Comparison of ENCODE assay signal across 17 mouse cellular contexts in the genomic region with DNA sequence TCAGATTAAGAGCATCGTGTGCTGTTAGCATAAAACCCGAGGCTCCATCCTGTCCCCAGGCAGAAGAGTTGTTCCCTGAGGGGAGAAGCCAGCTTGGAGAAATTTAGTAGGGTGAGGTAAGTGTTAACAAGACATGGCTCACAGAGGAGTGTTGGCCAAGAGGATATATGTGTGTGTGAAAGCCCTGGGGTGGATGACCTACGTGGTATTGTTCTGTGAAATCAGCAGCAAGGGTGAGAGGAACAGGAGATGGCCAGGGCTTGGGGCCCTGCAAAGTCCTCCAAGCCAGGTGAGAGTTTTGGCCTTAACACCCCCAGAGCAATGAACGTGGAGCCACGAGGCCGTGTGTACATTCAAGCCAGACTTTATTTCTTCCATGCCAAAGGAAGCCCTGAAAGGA. TPM values are rescaled to one million over a fixed set of nuclear protein-coding genes. Genes with fewer than 3 reads are reported as not detected.
DNase-seq lines count a peak whose midpoint lies in the region; ATAC-seq and TF ChIP-seq lines count a peak whose summit lies in the region.
"Had no signal": no experiment of that assay in that cellular context is flagged by ENCODE, and none has a peak within 500 bp of the region (broad histone marks: within the 10 kb centered on the region; RNA-seq: fewer than 3 reads in every experiment).

No protein-coding gene starts in this region.

- H3K4me2 ChIP-seq in forebrain, postnatal 0 days (ENCODE audit: low read depth) = no peak overlapping the region
- H3K4me2 ChIP-seq in intestine, embryonic 16.5 days (ENCODE audit: low read depth, low read length) = no peak overlapping the region
- no peak overlapping the region for H3K4me2 ChIP-seq in intestine, embryonic 15.5 days (replicated peaks)
- no peak overlapping the region for H3K4me2 ChIP-seq in embryonic facial prominence, embryonic 11.5 days (ENCODE audit: low read depth, low read length)
- H3K4me2 ChIP-seq in hindbrain, postnatal 0 days (ENCODE audit: low read depth, low read length) = no peak overlapping the region

- no peaks in the 10 kb centered on the region for H3K27me3 ChIP-seq in forebrain, embryonic 10.5 days (ENCODE audit: poor library complexity, severe bottlenecking)
- H3K27me3 ChIP-seq in forebrain, postnatal 0 days (ENCODE audit: insufficient read depth, low read length) = no peaks in the 10 kb centered on the region
- no peaks in the 10 kb centered on the region for H3K27me3 ChIP-seq in intestine, embryonic 16.5 days (replicated peaks; ENCODE audit: control insufficient read depth, insufficient read depth, low read length)
- no peaks in the 10 kb centered on the region for H3K27me3 ChIP-seq in intestine, embryonic 15.5 days (replicated peaks)
- H3K27me3 ChIP-seq in embryonic facial prominence, embryonic 11.5 days (ENCODE audit: control insufficient read depth, insufficient read depth, low read length) = no peaks in the 10 kb centered on the region
- no peaks in the 10 kb centered on the region for H3K27me3 ChIP-seq in hindbrain, postnatal 0 days (ENCODE audit: insufficient read depth, low read length)

- no peak overlapping the region for H3K4me3 ChIP-seq in forebrain, embryonic 10.5 days
- H3K4me3 ChIP-seq in forebrain, postnatal 0 days (ENCODE audit: low read depth, low read length) = no peak overlapping the region
- no peak overlapping the region for H3K4me3 ChIP-seq in intestine, embryonic 16.5 days (ENCODE audit: low read length)
- no peak overlapping the region for H3K4me3 ChIP-seq in intestine, embryonic 15.5 days (replicated peaks)
- no peak overlapping the region for H3K4me3 ChIP-seq in embryonic facial prominence, embryonic 11.5 days (ENCODE audit: low read depth, low read length)
- no peak overlapping the region for H3K4me3 ChIP-seq in hindbrain, postnatal 0 days (ENCODE audit: low read length)
- H3K4me3 ChIP-seq: heart, adult 2 months; myocyte had no signal

- no peaks in the 10 kb centered on the region for H3K9me3 ChIP-seq in forebrain, embryonic 10.5 days
- no peaks in the 10 kb centered on the region for H3K9me3 ChIP-seq in forebrain, postnatal 0 days (ENCODE audit: low read length)
- H3K9me3 ChIP-seq in intestine, embryonic 16.5 days (ENCODE audit: control insufficient read depth, low read length) = no peaks in the 10 kb centered on the region
- no peaks in the 10 kb centered on the region for H3K9me3 ChIP-seq in intestine, embryonic 15.5 days
- no peaks in the 10 kb centered on the region for H3K9me3 ChIP-seq in embryonic facial prominence, embryonic 11.5 days (replicated peaks; ENCODE audit: control insufficient read depth, low read length)
- H3K9me3 ChIP-seq in hindbrain, postnatal 0 days (ENCODE audit: low read length) = no peaks in the 10 kb centered on the region

- peaks cover 59% of the 10 kb centered on the region for H3K4me1 ChIP-seq in forebrain, embryonic 10.5 days
- H3K4me1 ChIP-seq in forebrain, postnatal 0 days (ENCODE audit: insufficient read depth) = no peaks in the 10 kb centered on the region
- H3K4me1 ChIP-seq in intestine, embryonic 16.5 days (ENCODE audit: control insufficient read depth, insufficient read depth, low read length) = peaks cover 30% of the 10 kb centered on the region
- peaks cover 22% of the 10 kb centered on the region for H3K4me1 ChIP-seq in intestine, embryonic 15.5 days (replicated peaks)
- peaks cover 12% of the 10 kb centered on the region for H3K4me1 ChIP-seq in embryonic facial prominence, embryonic 11.5 days (ENCODE audit: control insufficient read depth, insufficient read depth, low read length)
- peaks cover 10% of the 10 kb centered on the region for H3K4me1 ChIP-seq in hindbrain, postnatal 0 days (ENCODE audit: insufficient read depth, low read length)

- TF ChIP-seq CTCF in forebrain, postnatal 0 days (IDR thresholded peaks at IDR 0.05; ENCODE audit: low read depth) = no peak
- no peak for TF ChIP-seq CTCF in hindbrain, postnatal 0 days (IDR thresholded peaks at IDR 0.05; ENCODE audit: low read depth)

- 57% methylated on average over 6 of the region's 6 CpGs for WGBS in forebrain, embryonic 10.5 days
- WGBS in forebrain, postnatal 0 days = 46% methylated on average over 6 of the region's 6 CpGs
- 47% methylated on average over 6 of the region's 6 CpGs for WGBS in intestine, embryonic 16.5 days
- 44% methylated on average over 6 of the region's 6 CpGs for WGBS in intestine, embryonic 15.5 days
- WGBS in embryonic facial prominence, embryonic 11.5 days = 29% methylated on average over 6 of the region's 6 CpGs
- WGBS in hindbrain, postnatal 0 days = 39% methylated on average over 6 of the region's 6 CpGs

- H3K36me3 ChIP-seq in forebrain, embryonic 10.5 days (replicated peaks) = 0 out of 2 replicates have a peak, but pooled peaks cover 4% of the 10 kb centered on the region
- no peaks in the 10 kb centered on the region for H3K36me3 ChIP-seq in forebrain, postnatal 0 days (ENCODE audit: insufficient read depth)
- H3K36me3 ChIP-seq in intestine, embryonic 16.5 days (ENCODE audit: control insufficient read depth, insufficient read depth, low read length) = no peaks in the 10 kb centered on the region
- H3K36me3 ChIP-seq in intestine, embryonic 15.5 days = no peaks in the 10 kb centered on the region
- H3K36me3 ChIP-seq in embryonic facial prominence, embryonic 11.5 days (replicated peaks; ENCODE audit: control insufficient read depth, insufficient read depth, low read depth, low read length) = no peaks in the 10 kb centered on the region
- no peaks in the 10 kb centered on the region for H3K36me3 ChIP-seq in hindbrain, postnatal 0 days (ENCODE audit: insufficient read depth, low read length)

- no peak for ATAC-seq in forebrain, postnatal 0 days
- no peak for ATAC-seq in intestine, embryonic 16.5 days
- ATAC-seq in intestine, embryonic 15.5 days = no peak
- ATAC-seq in embryonic facial prominence, embryonic 11.5 days (replicated peaks; ENCODE audit: insufficient number of reproducible peaks, low FRiP score, low TSS enrichment, low read depth) = no peak
- ATAC-seq in hindbrain, postnatal 0 days = no peak

- peak overlapping the region; percentile 75 for H3K27ac ChIP-seq in forebrain, embryonic 10.5 days
- no peak overlapping the region for H3K27ac ChIP-seq in forebrain, postnatal 0 days (ENCODE audit: low read depth, low read length)
- no peak overlapping the region for H3K27ac ChIP-seq in intestine, embryonic 16.5 days (ENCODE audit: low read length)
- no peak overlapping the region for H3K27ac ChIP-seq in intestine, embryonic 15.5 days
- peak overlapping the region; percentile 16; the same call in 1 of the 2 replicates for H3K27ac ChIP-seq in embryonic facial prominence, embryonic 11.5 days (replicated peaks; ENCODE audit: low read depth, low read length)
- no peak overlapping the region for H3K27ac ChIP-seq in hindbrain, postnatal 0 days
- H3K27ac ChIP-seq: heart, adult 2 months; stomach, postnatal 0 days had no signal

- DNase-seq in forebrain, embryonic 10.5 days (ENCODE audit: extremely low spot score, low spot score) = no peak
- no peak for DNase-seq in forebrain, postnatal 0 days
- DNase-seq in embryonic facial prominence, embryonic 11.5 days (ENCODE audit: low spot score) = no peak
- no peak for DNase-seq in hindbrain, postnatal 0 days (ENCODE audit: low spot score)
- no peak for DNase-seq in thymus, postnatal 36 days
- DNase-seq in cerebellum, postnatal 4 days (ENCODE audit: low spot score in 2 of 2) = no peak
- DNase-seq: adrenal gland, postnatal 36 days; cerebellum, adult 9-10 months; heart, adult 2 months; kidney, adult 2 months; kidney, postnatal 36 days; lung, adult 2 months; right cerebral cortex, postnatal 14 days had no signal

- H3K9ac ChIP-seq in forebrain, postnatal 0 days = no peak overlapping the region
- 0 out of 2 replicates have a peak overlapping the region, but pooled peaks have one; percentile 6 for H3K9ac ChIP-seq in intestine, embryonic 16.5 days (ENCODE audit: low read depth, low read length)
- no peak overlapping the region for H3K9ac ChIP-seq in intestine, embryonic 15.5 days
- no peak overlapping the region; the same call in 1 of the 2 replicates for H3K9ac ChIP-seq in embryonic facial prominence, embryonic 11.5 days (replicated peaks; ENCODE audit: low read length)
- 0 out of 2 replicates have a peak overlapping the region, but pooled peaks have one; percentile 24 for H3K9ac ChIP-seq in hindbrain, postnatal 0 days (replicated peaks; ENCODE audit: low read length)

RNA-seq across cellular contexts. Expression of a gene that starts 14.8 kb away (rescaled TPM):
- 27.5 and 28.6 TPM in 2 replicates for polyA plus RNA-seq in forebrain, embryonic 10.5 days (2016; fragmentation: Nextera tagmentation; extraction: Ambion mirVana)
- 24.1 and 32.1 TPM in 2 replicates for total RNA-seq in forebrain, postnatal 0 days (2014; rRNA removed)
- polyA plus RNA-seq in forebrain, postnatal 0 days (2015; fragmentation: Nextera tagmentation; extraction: Ambion mirVana) = 14.4 and 16.2 TPM in 2 replicates
- polyA plus RNA-seq in intestine, embryonic 16.5 days (2015; fragmentation: Nextera tagmentation; extraction: Ambion mirVana) = 56.0 and 63.0 TPM in 2 replicates
- polyA plus RNA-seq in intestine, embryonic 15.5 days (2015; fragmentation: Nextera tagmentation; extraction: Ambion mirVana) = 56.0 and 60.1 TPM in 2 replicates
- 32.2 and 38.0 TPM in 2 replicates for polyA plus RNA-seq in embryonic facial prominence, embryonic 11.5 days (2014; fragmentation: Nextera tagmentation; extraction: Ambion mirVana)
- total RNA-seq in hindbrain, postnatal 0 days (2014; rRNA removed) = 40.0 and 43.8 TPM in 2 replicates
- 23.0 and 23.4 TPM in 2 replicates for polyA plus RNA-seq in hindbrain, postnatal 0 days (2015; fragmentation: Nextera tagmentation; extraction: Ambion mirVana)

Comparison
In these comparisons a context has a peak if more than half of its experiments do, and no peak if none do; other contexts are left out.
1. H3K27ac ChIP-seq: peak in forebrain, embryonic 10.5 days (single experiment) and embryonic facial prominence, embryonic 11.5 days (single experiment); none in forebrain, postnatal 0 days (single experiment), intestine, embryonic 16.5 days (single experiment), intestine, embryonic 15.5 days (single experiment) and hindbrain, postnatal 0 days (single experiment).
2. H3K9ac ChIP-seq: peak in intestine, embryonic 16.5 days (single experiment) and hindbrain, postnatal 0 days (single experiment); none in forebrain, postnatal 0 days (single experiment), intestine, embryonic 15.5 days (single experiment) and embryonic facial prominence, embryonic 11.5 days (single experiment).